Mouse (Mus musculus) cerebellum, postnatal 25 days (tissue): ENCODE results near the gene Cartpt.
"Not testable (repeated sequence)": the region's sequence is repeated elsewhere in the genome, so short reads cannot be mapped to it uniquely, and the experiment has no call there.

Source experiments
- DNase-seq, 2 experiments: peaks; one replicate each; pipeline ENCODE4 v3.0.0; 2021; ENCODE audit warnings: mixed read lengths in 2 of 2

The Cartpt gene

DNA sequence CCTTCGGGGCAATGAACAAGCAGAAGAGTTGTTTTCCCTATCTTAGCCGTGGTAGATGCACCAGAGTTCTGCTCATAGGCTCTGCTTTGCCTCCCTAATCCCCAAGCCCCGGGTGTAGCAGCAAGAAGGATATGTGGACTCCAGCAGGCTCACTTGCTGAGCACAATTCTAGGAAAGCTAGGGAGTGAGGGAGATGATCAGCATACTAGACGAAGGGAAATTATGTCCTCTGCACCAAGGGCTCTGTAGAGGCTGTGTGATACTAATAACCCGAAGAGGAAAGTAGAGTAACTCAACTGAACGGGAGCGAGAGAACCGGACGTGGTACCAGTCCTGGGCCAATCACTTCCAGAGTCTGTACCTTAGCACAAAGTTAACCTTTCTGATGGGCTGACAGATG is at the start of gene Cartpt:
TSS of gene Cartpt (minus strand) at position 127 of the 400 bp plus-strand sequence.
- no peak for DNase-seq

DNA sequence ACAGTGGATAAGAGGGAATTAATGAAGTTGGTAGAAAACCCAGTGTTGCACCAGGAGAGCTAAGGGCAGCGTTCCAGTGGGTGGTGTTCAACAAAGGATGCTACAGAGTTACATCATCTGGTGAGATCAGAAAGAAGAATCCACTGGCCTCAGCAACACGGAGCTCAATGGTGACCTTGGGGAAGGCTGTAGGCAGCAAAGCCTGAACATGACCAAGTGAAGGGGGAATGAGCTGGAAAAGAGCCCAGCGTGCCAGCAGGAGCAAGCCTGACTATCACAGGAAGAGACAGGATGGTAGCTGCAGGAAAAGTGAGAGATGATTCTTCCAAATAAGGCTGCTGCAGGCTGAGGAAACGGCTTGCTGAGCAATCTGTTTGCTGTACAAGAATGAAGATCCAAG is 46.5 kb upstream of the Cartpt start:
- DNase-seq: peak; percentile 11 to 28

DNA sequence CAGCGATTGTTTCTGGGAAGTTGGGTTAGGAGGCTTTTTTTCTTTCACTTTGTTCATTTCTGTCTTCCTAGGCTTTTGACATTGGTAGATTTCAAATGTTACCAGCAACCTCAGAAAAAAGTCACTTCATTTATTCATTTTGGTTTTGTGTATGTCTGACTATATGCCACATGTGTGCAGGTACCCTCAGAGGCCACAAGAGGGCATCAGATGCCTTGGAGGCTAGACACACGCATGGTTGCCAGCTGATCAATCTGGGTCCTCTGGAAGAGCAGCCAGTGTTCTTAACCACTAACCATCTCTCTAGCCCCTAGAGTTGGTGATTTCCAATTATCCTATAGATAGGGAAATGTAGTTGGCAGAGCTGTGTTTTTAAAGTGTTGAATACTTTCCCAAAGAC is 42.6 kb upstream of the Cartpt start:
- no peak for DNase-seq

DNA sequence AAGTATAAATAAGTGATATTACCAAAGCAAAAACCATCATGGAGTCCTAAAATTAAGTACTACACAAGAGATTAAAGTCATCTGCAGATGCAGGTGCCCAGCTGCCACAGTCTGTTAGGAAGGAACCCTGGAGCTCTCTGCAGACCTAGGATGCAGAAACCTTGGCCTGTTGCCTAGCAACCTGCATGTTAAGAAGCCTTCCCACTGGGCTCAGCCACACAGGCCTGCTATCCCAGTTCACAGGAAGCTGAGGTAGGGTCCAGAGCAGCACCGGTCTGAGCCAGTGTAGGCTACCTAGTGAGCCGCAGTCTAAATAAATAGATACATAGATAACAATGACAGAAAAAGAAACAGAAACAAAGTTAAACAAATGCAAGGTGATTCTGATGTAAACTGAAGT is 39.7 kb upstream of the Cartpt start:
- DNase-seq: peak in 1 of 2 experiments; percentile 35

DNA sequence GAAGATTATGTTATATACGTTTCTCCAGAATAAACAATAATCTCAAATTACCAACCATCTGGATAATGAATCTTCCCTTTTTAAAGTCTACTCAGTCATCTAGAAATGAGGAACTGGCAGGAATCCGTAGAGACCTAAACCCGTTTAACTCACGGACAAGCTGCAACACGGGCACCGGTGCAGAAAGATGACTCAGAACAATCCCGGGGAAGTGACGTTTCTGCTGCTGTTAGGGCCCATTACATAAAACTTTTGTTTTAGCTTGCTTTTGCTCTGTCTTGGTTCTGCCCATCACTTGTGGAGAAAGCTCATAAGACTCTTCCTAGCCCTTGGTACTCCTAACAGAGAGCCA is 38.4 kb upstream of the Cartpt start:
- DNase-seq: no peak

DNA sequence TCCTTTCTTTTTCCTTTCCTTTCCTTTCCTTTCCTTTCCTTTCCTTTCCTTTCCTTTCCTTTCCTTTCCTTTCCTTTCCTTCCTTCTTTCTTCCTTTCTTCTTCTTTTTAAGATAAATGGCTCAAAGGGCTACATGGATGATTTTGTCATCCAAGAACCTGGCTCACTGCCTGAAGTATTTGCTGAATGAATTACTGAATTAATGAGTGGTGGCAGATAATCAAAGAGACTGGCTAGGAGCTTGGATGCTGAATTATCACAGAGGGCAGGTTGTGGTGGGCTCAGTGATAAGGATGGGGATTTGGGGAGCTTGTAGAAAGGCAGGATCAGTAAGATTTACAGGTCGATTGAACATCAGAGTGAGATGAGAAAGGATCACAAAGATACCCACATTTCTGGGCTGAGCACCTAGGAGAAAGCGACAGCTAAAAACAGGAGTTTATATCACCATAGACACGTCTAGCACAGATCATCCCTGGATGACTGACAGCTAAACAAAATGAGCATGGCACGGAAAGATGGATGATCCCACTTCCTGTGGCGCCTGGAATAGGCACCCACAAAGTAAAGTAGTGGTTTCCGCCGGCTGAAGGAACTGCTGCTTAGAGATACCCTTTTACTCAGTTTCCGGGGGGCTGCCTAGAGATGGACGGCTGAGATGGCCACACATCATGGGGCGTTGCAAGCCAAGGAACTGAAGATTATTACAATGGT is 37.9 kb upstream of the Cartpt start:
- no peak for DNase-seq

DNA sequence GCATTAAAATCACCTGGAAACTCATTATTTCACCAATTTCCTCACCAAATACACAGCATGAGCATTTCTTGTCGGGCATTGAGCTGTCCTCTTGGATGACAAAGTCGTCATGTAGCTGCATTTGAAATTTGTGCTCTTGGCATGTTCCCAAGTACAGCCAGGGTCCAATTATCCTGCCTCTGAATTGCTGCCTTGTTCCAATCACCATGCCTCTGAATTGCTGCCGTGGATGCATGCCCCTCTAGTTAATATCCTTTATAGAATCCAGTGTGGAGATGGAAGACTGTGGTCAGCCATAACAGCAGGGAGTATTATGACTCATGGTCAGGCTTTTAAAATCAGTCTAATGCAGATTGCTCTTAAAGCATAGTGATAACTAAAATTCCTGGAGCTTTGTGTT is 36.9 kb upstream of the Cartpt start:
- no peak for DNase-seq

DNA sequence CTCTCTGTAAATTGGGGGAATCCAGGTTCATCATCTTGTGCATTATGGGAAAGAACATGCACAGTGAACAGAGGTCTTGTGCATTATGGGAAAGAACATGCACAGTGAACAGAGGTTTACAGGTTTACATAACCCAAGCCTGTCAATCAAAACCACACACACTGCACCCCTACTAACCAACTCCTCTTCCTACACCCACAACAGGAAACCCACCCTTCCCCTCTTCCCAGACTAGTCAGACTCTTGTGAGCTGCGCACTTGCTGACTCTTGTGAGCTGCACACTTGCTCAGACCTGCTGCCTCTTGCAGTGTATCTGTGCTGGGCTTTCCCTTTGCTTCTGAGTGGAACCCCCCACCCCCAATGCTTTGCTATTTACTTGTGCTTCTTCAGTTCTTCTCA is 31.5 kb upstream of the Cartpt start:
- no peak for DNase-seq

DNA sequence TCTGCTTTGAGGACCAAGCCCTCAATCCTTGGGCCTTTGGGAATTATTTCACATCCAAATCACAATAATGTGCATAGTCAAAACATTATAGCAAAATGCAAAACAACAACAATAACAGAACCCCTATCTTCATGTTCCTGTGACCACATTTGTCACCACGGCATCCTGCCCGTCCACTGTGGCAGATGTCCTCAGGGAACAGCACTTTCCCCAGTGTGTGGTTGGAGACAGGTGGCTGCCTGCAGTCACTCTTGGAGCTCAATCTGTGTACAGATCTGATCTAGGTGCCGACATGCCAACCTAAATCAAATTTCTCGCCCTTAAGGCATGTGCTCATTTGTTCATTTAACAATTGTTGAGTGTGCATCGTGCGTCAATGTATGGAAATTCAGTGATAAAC is 30.6 kb upstream of the Cartpt start:
- DNase-seq: no peak

DNA sequence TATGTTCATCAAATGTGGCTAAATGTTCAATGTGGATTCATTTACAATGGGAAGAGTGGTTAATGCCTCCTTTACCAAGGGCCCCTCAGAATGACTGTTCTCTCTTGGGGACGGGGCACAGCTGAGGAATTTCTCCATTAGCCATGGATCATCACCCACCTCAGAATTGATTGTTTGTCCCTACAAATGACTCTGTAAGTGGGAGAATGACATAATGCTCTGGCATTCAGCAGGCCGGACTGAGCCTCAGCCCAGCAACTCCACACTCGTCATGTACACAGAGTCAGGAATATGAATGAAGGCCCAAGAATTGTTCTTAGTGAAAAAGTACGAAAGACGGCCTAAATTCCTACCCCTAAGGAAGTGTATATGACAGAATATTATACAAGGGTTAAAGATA is 25.4 kb upstream of the Cartpt start:
- DNase-seq: no peak

DNA sequence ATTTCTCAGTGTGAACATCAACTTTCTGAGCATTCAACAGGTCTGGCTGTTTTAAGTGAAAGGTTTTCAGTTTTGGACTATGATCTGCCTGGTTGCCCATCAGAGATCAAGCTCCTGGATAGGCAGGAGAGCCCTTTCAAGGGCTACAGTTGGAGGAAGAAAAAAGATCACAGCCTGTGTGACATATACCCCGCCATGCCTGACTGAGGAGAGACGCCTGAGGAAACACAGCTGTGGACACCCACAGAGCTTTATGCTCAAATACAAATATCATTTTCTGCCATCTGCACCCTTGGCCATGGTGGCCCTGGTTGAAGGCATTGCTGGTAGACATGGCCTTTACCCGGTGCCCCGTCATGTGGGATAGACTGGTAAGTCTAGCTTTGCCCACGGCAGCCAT is 14.7 kb upstream of the Cartpt start:
- DNase-seq: no peak

DNA sequence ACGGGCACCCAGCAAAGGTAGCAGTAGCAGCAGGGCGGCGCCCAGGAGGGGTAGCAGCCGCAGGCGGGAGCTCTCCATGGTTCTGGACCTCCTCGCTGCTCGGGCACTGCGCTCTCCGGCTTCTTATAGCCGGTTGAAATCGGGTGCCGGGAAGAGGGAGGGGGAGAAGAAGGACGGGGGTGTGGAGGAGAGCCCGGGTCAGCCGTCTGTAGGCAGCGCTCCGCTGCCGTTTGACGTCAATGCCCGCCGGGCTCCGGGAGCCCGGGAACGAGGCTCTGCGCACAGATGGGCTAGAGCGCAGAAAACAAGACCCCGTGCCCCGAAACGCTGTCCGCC is 366 bp downstream of the Cartpt start:
- peak; percentile 5 to 12 for DNase-seq

DNA sequence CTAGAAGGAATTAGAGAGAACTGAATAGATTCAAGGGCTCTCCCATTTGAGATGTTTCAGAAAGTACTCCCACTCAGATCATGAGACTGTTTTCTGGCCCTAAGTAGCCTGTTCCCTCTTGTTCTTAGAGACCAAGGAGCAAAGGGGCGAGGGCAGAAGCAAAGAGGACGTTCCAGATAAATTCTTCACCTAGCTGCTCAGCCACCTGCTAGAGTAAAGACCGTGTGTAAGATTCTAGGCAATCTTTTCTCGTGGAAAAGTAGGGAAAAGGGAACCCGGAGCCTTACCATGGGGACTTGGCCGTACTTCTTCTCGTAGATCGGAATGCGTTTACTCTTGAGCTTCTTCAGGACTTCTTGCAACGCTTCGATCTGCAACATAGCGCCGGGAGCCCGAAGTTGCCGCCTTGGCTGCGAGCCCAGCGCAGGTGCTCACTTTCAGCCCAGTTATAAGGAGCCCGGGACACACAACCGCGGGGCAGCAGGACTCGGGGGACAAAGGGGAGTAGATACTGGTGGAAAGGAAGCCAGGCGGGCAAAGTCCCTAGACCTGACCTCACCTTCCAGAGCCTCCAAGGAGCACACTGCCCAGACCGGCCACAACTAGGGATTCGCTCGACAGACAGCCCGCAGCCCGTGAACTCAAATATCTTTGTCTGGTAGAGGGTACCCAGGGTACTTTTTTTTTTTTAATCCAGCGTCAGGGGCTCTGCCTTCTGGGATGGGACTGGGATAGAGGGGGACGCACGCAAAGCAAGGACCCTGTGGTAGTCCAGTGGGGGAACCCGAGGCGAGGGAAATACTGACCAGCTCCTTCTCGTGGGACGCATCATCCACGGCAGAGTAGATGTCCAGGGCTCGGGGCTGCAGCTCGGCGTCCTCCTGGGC is 978 bp downstream of the Cartpt start:
- DNase-seq: peak; percentile 17 to 26

DNA sequence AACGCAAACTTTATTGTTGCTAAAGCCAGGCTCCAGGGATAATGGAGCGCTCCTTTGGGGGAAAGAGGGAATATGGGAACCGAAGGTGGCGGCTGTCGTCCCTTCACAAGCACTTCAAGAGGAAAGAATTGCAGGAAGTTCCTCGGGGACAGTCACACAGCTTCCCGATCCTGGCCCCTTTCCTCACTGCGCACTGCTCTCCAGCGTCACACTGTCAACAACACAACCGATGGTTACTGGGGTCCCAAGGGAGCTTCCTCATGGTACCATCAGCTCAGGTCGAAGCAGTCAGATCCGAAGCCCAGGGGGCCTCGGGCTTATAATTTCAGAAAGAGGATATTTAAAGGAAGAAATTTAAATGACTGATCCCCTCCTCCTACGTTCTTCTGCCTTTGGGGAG is 2.1 kb downstream of the Cartpt start:
- no peak for DNase-seq

DNA sequence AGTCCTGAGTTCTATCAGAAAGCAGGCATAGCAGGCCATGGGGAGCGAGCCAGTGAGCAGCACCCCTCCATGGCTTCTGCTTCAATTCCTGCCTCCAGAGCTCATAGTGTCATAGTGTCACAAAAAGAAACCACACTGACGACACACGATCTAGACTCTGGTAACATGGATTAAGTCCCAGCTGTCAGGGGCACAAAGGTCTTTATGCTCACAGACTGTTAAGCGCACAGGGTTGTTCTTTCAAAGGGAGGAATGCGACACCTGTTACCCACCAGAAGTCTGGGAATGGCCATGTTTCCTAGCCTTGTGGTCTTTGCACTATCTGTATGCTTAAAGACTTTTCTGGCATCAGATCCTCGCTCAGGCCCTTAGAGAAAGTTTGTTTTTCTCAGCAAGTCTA is 15.3 kb downstream of the Cartpt start:
- no peak for DNase-seq

DNA sequence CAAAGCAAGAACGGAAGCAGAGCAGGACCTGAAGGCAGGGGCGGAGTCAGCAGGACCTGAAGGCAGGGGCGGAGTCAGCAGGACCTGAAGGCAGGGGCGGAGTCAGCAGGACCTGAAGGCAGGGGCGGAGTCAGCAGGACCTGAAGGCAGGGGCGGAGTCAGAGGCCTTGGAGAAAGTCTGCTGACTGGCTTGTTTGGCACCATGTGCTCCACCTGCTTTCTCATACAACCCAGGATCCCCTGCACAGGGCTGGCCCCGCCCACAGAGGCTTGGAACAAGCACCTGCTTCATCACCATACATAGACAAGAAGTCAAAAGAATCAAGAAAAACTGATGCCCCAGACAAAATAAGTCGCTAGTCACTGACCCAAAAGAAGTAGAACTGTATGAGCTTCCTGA is 19.1 kb downstream of the Cartpt start:
- not testable (repeated sequence) for DNase-seq

DNA sequence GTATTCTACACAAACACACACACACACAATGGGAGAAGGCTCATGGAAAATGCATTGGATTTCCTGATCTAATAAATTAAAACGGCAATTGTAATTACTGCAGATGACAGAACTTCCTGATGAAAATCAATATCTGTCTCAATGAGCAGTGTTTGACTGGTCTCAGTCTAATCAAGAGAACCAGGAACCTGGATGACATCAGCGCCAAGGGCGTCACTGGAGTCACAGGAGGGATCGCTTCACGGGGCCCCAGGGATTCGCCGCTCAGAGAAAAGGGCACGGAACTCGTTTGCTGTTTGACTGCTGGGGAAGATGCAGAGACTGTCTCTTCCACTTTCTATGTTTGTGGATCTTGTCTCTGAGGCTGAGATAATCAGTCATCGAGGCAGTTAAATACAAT is 21.2 kb downstream of the Cartpt start:
- no peak for DNase-seq

DNA sequence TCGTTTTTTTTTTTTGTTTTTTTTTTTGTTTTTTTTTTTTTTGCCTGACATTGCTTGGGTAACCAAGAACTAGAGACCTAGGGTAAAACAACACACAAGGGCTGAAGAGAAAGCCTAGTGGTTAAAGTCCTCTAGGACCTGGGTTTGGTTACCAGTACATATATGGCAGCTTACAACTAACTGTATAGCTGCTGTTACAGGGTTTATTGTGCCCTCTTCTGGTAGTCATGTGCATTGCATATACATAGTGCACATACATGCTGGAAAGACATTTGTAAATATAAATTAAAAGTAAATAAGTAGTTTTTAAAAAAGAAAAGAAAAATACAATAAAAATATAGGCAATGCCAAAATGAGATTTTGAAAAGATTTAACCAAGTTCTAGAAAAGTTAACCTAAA is 28.8 kb downstream of the Cartpt start:
- no peak for DNase-seq

DNA sequence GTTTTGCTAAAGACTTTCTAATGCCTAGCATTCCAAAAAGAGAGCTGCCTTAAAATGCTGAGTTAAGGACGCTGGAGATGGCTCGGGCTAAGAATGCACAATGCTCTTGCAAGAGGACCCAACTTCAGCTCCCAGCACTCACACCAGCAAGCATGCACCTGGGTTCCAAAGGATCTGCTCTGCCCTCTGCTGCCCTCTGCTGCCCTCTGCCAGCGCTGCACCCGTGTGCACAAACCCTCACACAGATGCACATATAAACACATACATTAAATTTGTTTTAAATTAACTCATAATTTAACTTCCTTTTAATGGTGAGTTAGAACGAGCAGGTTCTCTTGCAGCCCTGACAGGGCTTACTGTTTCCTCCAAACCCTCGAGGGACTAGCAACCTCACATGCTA is 32.5 kb downstream of the Cartpt start:
- no peak for DNase-seq

DNA sequence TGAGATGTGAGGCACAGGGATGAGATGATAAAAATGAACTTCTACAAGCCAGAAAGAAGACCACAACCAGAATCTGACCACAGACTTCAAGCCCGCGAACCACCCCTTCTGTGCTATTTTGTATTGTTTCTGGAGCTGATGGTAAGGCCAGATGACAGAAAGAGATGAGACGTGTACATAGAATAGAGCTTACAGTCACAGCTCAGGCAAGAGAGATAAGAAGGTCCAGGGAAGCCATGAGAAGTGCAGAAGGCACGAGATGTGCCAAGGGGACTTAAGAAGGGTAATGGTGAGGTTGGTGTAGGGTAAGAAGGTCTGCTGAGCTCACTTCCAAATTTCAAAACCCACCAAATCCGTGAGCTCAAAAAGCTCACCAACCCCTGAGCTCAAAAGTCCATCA is 36.6 kb downstream of the Cartpt start:
- DNase-seq: no peak

DNA sequence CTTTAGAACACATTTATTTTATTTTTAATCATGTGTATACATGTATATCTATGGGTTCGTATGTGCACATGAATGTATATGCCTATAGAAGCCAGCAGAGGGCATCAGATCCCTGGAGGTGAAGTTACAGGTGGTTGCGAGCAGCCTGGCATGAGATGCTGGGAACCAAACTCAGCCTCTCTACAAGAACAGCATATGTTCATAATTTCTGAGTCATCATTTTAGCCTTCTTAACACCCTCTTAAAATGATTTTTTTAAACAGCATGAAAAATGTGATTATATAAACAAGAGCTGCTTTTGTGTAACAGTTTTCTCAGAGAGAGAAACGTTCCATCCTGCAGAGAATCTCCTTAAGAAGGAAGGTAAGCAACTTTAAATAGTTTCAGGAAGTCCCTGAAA is 40.2 kb downstream of the Cartpt start:
- no peak for DNase-seq

DNA sequence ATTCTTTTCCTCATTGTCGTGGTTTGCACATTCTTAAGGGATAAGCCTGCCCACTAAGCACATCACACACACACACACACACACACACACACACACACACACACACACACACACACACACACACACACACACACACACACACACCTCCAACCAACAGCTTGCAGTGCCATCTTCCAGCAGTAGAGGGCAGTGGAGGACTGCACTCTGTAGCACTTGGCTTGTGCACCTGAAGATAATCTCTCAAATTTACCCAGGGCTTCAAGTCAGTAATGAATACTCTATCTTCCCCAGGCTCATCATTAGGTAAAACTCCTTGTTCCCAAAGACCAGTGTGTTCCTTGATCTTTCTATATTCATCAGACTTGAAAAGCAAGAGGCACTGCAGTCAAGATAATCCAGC is 41.8 kb downstream of the Cartpt start:
- DNase-seq: peak; percentile 41 to 74

DNA sequence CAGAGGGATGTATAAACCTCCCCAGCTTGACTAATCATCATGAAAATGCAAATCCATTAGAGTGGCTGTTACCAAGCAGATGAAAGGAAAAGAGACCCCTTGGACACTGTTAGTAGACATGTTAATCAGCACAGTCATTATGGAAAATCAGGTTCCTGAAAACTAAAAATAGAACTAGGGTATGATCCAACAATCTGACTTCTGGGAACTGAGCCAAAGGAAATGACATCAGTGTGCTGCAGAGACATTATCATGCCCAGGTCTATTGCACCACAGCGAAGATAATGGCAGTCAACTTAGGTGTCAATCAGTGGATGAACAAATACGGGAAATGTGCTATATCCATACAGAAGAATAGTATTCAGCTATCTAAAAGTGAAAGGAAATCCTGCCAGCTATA is 43.0 kb downstream of the Cartpt start:
- DNase-seq: no peak

DNA sequence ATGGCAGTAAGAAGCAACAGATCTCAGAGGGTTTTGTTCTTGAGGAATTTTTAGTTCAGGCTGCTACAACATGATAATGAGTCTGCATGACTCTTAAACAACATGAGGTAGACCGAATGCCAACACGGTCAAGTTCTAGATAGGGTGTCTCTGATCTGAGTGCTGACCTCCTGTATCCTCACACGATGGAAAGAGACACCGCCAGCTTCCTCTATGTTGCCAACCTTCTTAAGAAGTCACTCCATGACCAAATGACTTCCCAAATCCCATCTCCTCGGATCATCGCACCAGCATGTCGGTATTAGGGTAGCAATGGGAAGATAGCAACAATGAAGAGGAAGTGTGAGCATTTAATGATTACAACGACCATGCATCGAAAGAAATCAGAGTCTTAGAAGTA is 43.6 kb downstream of the Cartpt start:
- no peak for DNase-seq

DNA sequence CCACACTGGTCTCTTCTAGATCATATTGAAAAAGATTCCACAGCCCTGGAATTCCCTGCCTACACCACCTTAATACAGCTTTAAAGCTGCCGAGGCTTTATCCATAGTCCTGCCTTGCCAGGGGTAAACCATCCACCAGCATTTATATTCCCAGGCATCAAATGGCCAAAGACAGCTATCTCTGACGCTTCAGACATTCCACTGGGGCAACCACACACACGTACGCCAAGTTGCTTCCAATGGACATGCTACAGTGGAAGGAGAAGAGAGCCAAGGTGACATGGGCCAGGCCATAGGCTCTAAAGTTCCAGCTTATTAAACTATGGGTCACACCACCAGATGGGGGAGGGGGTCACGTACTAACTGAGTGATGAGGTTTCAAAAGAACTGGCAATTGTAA is 45.7 kb downstream of the Cartpt start:
- no peak for DNase-seq
